13 mouse cellular contexts compared by ENCODE assay signal in the genomic region with DNA sequence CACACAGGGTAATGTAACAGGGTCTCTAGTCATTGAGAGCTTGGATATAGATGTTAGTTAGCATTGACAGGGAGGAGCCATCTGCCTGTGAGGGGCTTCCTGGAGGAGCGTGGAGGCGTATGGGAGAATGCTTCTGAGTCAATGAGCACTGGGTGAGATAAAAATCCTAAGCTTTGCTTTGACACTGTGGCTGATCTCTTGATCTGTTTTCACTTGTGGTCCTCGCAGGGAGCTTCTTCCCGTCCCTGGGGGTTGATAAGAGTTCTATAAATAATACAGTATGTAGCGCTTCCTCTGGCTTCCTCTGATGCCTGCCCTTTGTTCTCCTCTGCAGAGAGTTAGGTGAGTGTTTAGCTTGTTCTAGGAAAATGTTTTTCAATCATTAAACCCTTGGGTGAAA.
DNase-seq lines count a peak whose midpoint lies in the region; ATAC-seq lines count a peak whose summit lies in the region.
"Had no signal": no experiment of that assay in that cellular context is flagged by ENCODE, and none has a peak within 500 bp of the region (broad histone marks: within the 10 kb centered on the region; RNA-seq: fewer than 3 reads in every experiment).

No protein-coding gene starts in this region.

- no peaks in the 10 kb centered on the region for H3K9me3 ChIP-seq in hindbrain, embryonic 14.5 days (ENCODE audit: control insufficient read depth, low read length)
- H3K9me3 ChIP-seq in hindbrain, embryonic 10.5 days: no peaks in the 10 kb centered on the region
- no peaks in the 10 kb centered on the region for H3K9me3 ChIP-seq in midbrain, embryonic 14.5 days (ENCODE audit: control insufficient read depth, low read length)
- H3K9me3 ChIP-seq: limb, embryonic 13.5 days; lung, embryonic 15.5 days had no signal

- H3K4me3 ChIP-seq in hindbrain, embryonic 14.5 days (replicated peaks; ENCODE audit: low read length): no peak overlapping the region
- no peak overlapping the region for H3K4me3 ChIP-seq in hindbrain, embryonic 10.5 days
- H3K4me3 ChIP-seq in midbrain, embryonic 14.5 days (replicated peaks; ENCODE audit: low read depth, low read length): no peak overlapping the region
- H3K4me3 ChIP-seq: limb, embryonic 13.5 days; lung, embryonic 15.5 days; myocyte had no signal

- H3K36me3 ChIP-seq in hindbrain, embryonic 14.5 days (replicated peaks; ENCODE audit: control insufficient read depth, insufficient read depth): no peaks in the 10 kb centered on the region
- no peaks in the 10 kb centered on the region for H3K36me3 ChIP-seq in hindbrain, embryonic 10.5 days
- no peaks in the 10 kb centered on the region for H3K36me3 ChIP-seq in midbrain, embryonic 14.5 days (ENCODE audit: control insufficient read depth, insufficient read depth, low read length)
- H3K36me3 ChIP-seq: limb, embryonic 13.5 days; lung, embryonic 15.5 days had no signal

- H3K27me3 ChIP-seq in hindbrain, embryonic 14.5 days (ENCODE audit: control insufficient read depth, insufficient read depth, low read length): no peaks in the 10 kb centered on the region
- no peaks in the 10 kb centered on the region for H3K27me3 ChIP-seq in hindbrain, embryonic 10.5 days (ENCODE audit: insufficient read depth, poor library complexity, severe bottlenecking)
- H3K27me3 ChIP-seq in midbrain, embryonic 14.5 days (ENCODE audit: control insufficient read depth, insufficient read depth, low read length): no peaks in the 10 kb centered on the region
- H3K27me3 ChIP-seq: limb, embryonic 13.5 days; lung, embryonic 15.5 days had no signal

- H3K9ac ChIP-seq in hindbrain, embryonic 14.5 days: no peak overlapping the region
- H3K9ac ChIP-seq in midbrain, embryonic 14.5 days (replicated peaks; ENCODE audit: low read length): no peak overlapping the region
- H3K9ac ChIP-seq: limb, embryonic 13.5 days; lung, embryonic 15.5 days had no signal

- H3K27ac ChIP-seq in hindbrain, embryonic 14.5 days: no peak overlapping the region
- no peak overlapping the region for H3K27ac ChIP-seq in hindbrain, embryonic 10.5 days
- H3K27ac ChIP-seq in midbrain, embryonic 14.5 days (replicated peaks; ENCODE audit: low read depth, low read length): no peak overlapping the region
- H3K27ac ChIP-seq: limb, embryonic 13.5 days; lung, embryonic 15.5 days had no signal

- WGBS in hindbrain, embryonic 14.5 days: 49% methylated on average over 5 of the region's 5 CpGs
- WGBS in hindbrain, embryonic 10.5 days: 54% methylated on average over 5 of the region's 5 CpGs
- 24% methylated on average over 5 of the region's 5 CpGs for WGBS in midbrain, embryonic 14.5 days

- H3K4me2 ChIP-seq in hindbrain, embryonic 14.5 days (replicated peaks): no peak overlapping the region
- H3K4me2 ChIP-seq in midbrain, embryonic 14.5 days (ENCODE audit: low read length): no peak overlapping the region
- H3K4me2 ChIP-seq: limb, embryonic 13.5 days; lung, embryonic 15.5 days had no signal

- peak; percentile 56 for ATAC-seq in hindbrain, embryonic 14.5 days (ENCODE audit: low FRiP score)
- ATAC-seq in midbrain, embryonic 14.5 days (ENCODE audit: low FRiP score, low TSS enrichment): peak; percentile 24; the same call in 1 of the 2 replicates
- ATAC-seq in megakaryocyte progenitor cell, adult 5-6 weeks (replicated peaks; ENCODE audit: poor library complexity): no peak

- no peaks in the 10 kb centered on the region; the same call in 1 of the 2 replicates for H3K4me1 ChIP-seq in hindbrain, embryonic 14.5 days (replicated peaks; ENCODE audit: control insufficient read depth, insufficient read depth, low read length)
- peaks cover 5% of the 10 kb centered on the region; the same call in 1 of the 2 replicates for H3K4me1 ChIP-seq in hindbrain, embryonic 10.5 days (replicated peaks)
- 0 out of 2 replicates have a peak, but pooled peaks cover 5% of the 10 kb centered on the region for H3K4me1 ChIP-seq in midbrain, embryonic 14.5 days (ENCODE audit: control insufficient read depth, insufficient read depth, low read length)
- H3K4me1 ChIP-seq: limb, embryonic 13.5 days had no signal

- DNase-seq in hindbrain, embryonic 14.5 days (ENCODE audit: low spot score): no peak
- DNase-seq in hindbrain, embryonic 10.5 days (ENCODE audit: low spot score): no peak
- DNase-seq in ovary, postnatal 36 days (ENCODE audit: low spot score): peak; percentile 6
- DNase-seq in ovary, postnatal 10 days (ENCODE audit: low spot score): no peak
- peak; percentile 46 for DNase-seq in midbrain, embryonic 14.5 days
- peak; percentile 10 for DNase-seq in yolk sac, embryonic 10.5 days (ENCODE audit: low spot score)
- no peak for DNase-seq in urinary bladder, postnatal 10 days (ENCODE audit: low spot score)
- DNase-seq: embryo, embryonic 11 days; layer of hippocampus, postnatal 36 days had no signal

Comparison
In these comparisons a context has a peak if more than half of its experiments do, and no peak if none do; other contexts are left out.
1. DNase-seq: peak in ovary, postnatal 36 days (single experiment), midbrain, embryonic 14.5 days (single experiment) and yolk sac, embryonic 10.5 days (single experiment); none in hindbrain, embryonic 14.5 days (single experiment), hindbrain, embryonic 10.5 days (single experiment), ovary, postnatal 10 days (single experiment) and urinary bladder, postnatal 10 days (single experiment).